Mouse (Mus musculus) heart, adult 2 months (tissue): ENCODE measurements at regions not wholly inside any gene's neighbourhood (a gene's known extent, or its start where the extent isn't known, plus 50 kb on each side); places are given as distances from the start of the nearest gene placed in this dataset.

ENCODE experiments used
- CTCF ChIP-seq: fragments of 200-600 bp; IDR thresholded peaks from 2 replicates; pipeline ENCODE4 v1.8.1; 2022; ENCODE audit warnings: antibody characterized with exemption, mild to moderate bottlenecking, moderate library complexity
- POLR2A ChIP-seq: fragments of 200-500 bp; IDR thresholded peaks from 2 replicates; pipeline ENCODE4 v1.6.1; 2011; ENCODE audit warnings: mild to moderate bottlenecking, low read depth, low read length, control low read depth; ENCODE audit not compliant: insufficient read depth

DNA sequence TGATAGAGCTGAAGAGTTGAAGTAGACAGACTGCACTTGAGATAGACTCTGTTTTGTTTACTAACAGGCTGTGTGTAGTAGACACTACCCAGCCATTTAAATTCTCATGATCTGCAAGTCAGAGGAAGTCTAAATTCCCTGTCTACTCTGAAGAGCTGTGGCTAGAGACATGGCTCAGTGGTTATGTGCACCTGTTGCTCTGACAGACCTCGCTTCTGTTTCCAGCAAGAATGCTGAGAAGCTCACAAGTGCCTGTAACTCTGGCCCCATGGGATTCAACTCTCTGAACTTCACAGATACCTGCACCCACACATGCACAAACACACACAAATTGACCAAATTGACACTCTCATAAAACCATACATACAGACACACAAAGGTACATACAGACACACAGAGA, 543.4 kb upstream of the Intu start:
- TF ChIP-seq CTCF (no peak), POLR2A (no peak)
